Mouse (Mus musculus) hindbrain, embryonic 15.5 days (tissue): Measurements from ENCODE around the gene Olfr169. TPM values are rescaled to one million over a fixed set of nuclear protein-coding genes. Genes with fewer than 3 reads are reported as not detected.
"Not testable (repeated sequence)": the region's sequence is repeated elsewhere in the genome, so short reads cannot be mapped to it uniquely, and the experiment has no call there.

Experiments
- ATAC-seq: fragments of 200-750 bp; cut with Nextera tagmentation; 2 replicates; pipeline ENCODE4 v1.8.0; 2017; ENCODE audit warnings: low read depth, moderate number of reproducible peaks, moderate TSS enrichment; ENCODE audit not compliant: low FRiP score
- H3K27ac ChIP-seq: fragments of 300-500 bp; sonication (generic); replicated peaks from 2 replicates; pipeline ENCODE4 v1.5.1; 2015; ENCODE audit warnings: mild to moderate bottlenecking, inconsistent platforms
- H3K27me3 ChIP-seq: fragments of 300-500 bp; sonication (generic); 2 replicates; pipeline ENCODE4 v1.6.1; 2015; ENCODE audit warnings: control low read depth, inconsistent platforms
- H3K36me3 ChIP-seq: fragments of 300-500 bp; sonication (generic); 2 replicates; pipeline ENCODE4 v1.6.1; 2015; ENCODE audit warnings: control low read depth, inconsistent platforms
- H3K4me1 ChIP-seq: fragments of 300-500 bp; sonication (generic); replicated peaks from 2 replicates; pipeline ENCODE4 v1.6.1; 2015; ENCODE audit warnings: control low read depth, inconsistent platforms
- H3K4me2 ChIP-seq: fragments of 300-500 bp; sonication (generic); 2 replicates; pipeline ENCODE4 v1.6.1; 2015; ENCODE audit warnings: moderate library complexity, mild to moderate bottlenecking, inconsistent platforms
- H3K4me3 ChIP-seq: fragments of 300-500 bp; sonication (generic); 2 replicates; pipeline ENCODE4 v1.5.1; 2015; ENCODE audit warnings: mild to moderate bottlenecking, inconsistent platforms
- H3K9ac ChIP-seq: fragments of 300-500 bp; sonication (generic); 2 replicates; pipeline ENCODE4 v1.6.1; 2015; ENCODE audit warnings: inconsistent platforms
- H3K9me3 ChIP-seq: fragments of 300-500 bp; sonication (generic); 2 replicates; pipeline ENCODE4 v1.6.1; 2016; ENCODE audit warnings: control low read depth, inconsistent platforms
- WGBS: fragments of 180-500 bp; shearing (Covaris S2); methylation state at CpG from one replicate; pipeline ENCODE4 v1.1.7; 2015; 5-methylcytosine and 5-hydroxymethylcytosine counted together
- polyA plus RNA-seq: library from polyadenylated mRNA; unstranded; fragments of >200 nt; fragmentation: Nextera tagmentation; extraction: Ambion mirVana; gene quantifications from 2 replicates; pipeline ENCODE4 v1.2.1, GENCODE M21; 2015

The Olfr169 gene
- polyA plus RNA-seq, result not detected in 2 replicates

DNA sequence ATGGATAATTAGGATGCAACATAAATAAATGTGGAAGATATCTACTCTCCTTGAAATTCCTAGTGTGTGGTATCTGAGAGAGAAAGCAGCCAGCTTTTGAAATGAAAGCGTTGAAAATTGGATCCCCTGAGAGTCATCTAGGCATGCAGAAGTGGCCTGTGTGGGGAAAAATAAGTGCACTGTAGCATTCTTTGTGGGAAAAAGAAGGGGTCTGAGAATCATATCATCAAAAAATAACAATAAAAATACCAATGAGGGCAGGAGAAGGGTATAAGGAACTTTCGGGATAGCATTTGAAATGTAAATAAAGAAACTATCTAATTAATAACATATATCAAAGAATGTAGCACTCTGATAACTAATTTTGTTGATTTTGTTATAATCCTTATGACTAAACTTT, at the start of gene Olfr169:
Olfr169 (minus strand) TSS at position 101 of the 400 bp plus-strand sequence.
- ATAC-seq, H3K27ac ChIP-seq, H3K9ac ChIP-seq, H3K4me1 ChIP-seq, H3K4me3 ChIP-seq, H3K4me2 ChIP-seq, H3K36me3 ChIP-seq, H3K27me3 ChIP-seq, H3K9me3 ChIP-seq: not testable (repeated sequence)
- WGBS, result 80% methylated on average over 2 of the region's 2 CpGs

DNA sequence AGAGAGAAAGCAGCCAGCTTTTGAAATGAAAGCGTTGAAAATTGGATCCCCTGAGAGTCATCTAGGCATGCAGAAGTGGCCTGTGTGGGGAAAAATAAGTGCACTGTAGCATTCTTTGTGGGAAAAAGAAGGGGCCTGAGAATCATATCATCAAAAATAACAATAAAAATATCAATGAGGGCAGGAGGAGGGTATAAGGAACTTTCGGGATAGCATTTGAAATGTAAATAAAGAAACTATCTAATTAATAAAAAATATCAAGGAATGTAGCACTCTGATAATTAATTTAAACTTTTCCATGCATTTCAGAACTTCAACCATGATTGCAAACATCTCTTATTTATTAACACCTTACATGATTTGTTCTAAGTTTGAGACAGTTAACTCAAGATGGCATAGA, 40.2 kb upstream of the Olfr169 start, which contains the start of gene Olfr170:
Olfr170 (minus strand) TSS at position 101 of the 400 bp plus-strand sequence.
- H3K4me3 ChIP-seq, H3K4me2 ChIP-seq, H3K27ac ChIP-seq, ATAC-seq, H3K9ac ChIP-seq, H3K4me1 ChIP-seq, H3K36me3 ChIP-seq, H3K27me3 ChIP-seq, H3K9me3 ChIP-seq: not testable (repeated sequence)
- 81% methylated on average over 2 of the region's 2 CpGs for WGBS

DNA sequence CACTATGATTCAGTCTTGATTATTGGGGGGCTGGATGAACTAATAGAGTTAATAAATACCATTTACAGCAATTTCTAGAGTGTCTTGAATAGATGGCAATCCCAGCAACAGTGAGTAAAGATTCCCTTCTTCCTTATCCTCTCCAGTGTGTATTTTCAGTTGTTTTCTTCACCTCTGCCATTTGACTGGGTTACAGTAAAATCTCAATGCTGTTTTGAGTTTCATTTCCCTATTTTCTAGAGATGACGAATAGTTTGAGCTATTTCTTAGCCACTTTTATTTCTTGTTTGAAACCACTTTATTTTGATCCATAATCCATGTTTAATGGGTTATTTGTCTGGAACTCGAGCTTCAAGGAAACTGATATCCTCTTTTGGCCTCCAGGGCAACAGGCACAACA, 31.6 kb upstream of the Olfr169 start:
- WGBS, result 67% methylated on average over 2 of the region's 2 CpGs
- no peak overlapping the region for H3K4me2 ChIP-seq
- ATAC-seq, result no peak
- no peak overlapping the region for H3K9ac ChIP-seq
- H3K4me1 ChIP-seq, result no peaks in the 10 kb centered on the region
- H3K27ac ChIP-seq, result no peak overlapping the region
- 0 out of 2 replicates have a peak, but pooled peaks cover 7% of the 10 kb centered on the region for H3K9me3 ChIP-seq
- no peak overlapping the region for H3K4me3 ChIP-seq
- no peaks in the 10 kb centered on the region for H3K27me3 ChIP-seq
- no peaks in the 10 kb centered on the region for H3K36me3 ChIP-seq

DNA sequence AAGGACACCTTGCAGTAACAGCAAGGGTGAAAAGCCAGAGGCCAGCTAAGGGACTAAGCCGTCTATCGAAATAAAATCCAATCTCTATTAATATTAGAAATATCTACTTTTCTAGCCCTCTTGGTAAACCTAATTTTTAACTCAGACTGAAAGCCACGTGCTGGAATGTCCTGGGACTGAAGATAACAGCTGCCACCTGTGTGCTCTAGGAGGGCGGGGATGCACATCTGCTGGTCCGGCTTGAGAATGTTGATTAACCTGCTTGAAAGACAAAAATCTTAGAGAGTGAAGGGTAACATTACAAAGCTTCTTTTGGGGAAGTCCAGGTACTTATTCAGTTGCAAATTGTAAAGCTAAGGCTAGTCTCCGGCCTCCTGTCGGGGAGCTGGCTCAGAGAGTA, 18.2 kb downstream of the Olfr169 start:
- H3K4me3 ChIP-seq, ATAC-seq, H3K27me3 ChIP-seq, H3K9ac ChIP-seq, H3K36me3 ChIP-seq, H3K4me2 ChIP-seq, H3K9me3 ChIP-seq, H3K27ac ChIP-seq, H3K4me1 ChIP-seq: not testable (repeated sequence)
- 86% methylated on average over 7 of the region's 7 CpGs for WGBS

DNA sequence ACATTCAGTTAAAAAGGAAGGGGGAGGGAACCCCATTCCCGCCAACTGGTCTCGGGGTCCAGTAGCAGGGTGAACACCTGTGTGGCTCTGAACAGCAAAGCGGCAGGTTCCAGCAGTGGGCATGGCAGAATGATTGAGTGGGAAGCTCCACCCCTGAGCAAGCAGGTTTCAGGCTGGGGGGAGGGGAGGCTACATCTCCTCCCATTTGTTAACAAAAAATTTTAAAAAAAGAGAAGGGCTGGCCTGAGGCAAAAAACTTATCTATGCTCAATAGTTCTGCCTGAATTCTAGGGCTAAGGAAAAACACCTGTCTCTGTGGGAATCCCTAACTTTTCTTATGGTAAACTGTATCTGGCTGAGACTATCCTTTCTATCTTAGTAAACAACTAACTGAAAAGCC, 19.4 kb downstream of the Olfr169 start:
- not testable (repeated sequence) for ATAC-seq, H3K9me3 ChIP-seq, H3K36me3 ChIP-seq, H3K9ac ChIP-seq, H3K4me2 ChIP-seq, H3K27ac ChIP-seq, H3K4me1 ChIP-seq, H3K4me3 ChIP-seq, H3K27me3 ChIP-seq
- WGBS, result 96% methylated on average over 3 of the region's 3 CpGs

DNA sequence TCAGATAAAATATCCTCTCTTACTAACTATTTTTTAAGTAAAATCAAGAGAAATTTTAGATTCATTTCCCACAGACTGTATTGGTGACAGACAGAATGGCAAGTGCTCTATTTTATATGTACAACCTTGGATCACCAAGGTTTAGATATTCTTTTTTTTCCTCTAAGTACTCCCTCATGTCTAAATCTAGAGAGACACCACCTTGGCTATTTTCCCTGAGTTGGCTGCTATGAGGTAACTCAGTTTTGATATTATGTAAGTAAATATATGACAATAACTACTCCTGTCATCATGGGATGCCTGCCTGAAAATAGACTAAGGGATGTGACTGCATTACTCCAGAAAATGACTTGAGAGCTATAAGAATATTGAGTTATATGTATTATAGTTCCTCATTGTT, 36.2 kb downstream of the Olfr169 start, which contains the start of gene Olfr168:
Olfr168 (minus strand) TSS at position 101 of the 400 bp plus-strand sequence.
- Histone ChIP-seq H3K9me3 (0 out of 2 replicates have a peak, but pooled peaks cover 4% of the 10 kb centered on the region), H3K4me1 (no peaks in the 10 kb centered on the region), H3K27ac (no peak within 1 kb of the TSS), H3K9ac (no peak within 1 kb of the TSS), H3K4me2 (no peak within 1 kb of the TSS), H3K27me3 (no peaks in the 10 kb centered on the region), H3K36me3 (no peaks in the 10 kb centered on the region), H3K4me3 (no peak within 1 kb of the TSS)
- ATAC-seq, result no peak

DNA sequence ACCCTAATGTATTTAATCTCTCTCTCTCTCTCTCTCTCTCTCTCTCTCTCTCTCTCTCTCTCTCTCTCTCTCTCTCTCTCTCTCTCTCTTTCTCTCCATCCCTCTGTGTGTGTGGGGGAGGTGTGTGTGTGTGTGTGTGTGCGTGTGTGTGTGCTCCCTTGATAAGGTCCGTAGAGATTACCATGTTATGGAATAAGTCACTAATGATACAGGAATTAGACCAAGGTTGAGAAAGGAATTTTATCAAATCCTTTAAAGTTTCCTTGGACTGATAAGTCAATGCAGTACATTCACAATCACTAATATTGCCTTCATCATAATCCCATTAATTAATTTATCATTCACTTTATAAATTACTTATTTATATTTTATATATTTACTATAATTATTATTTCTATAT, 49.4 kb downstream of the Olfr169 start, which contains the start of gene Olfr167:
Olfr167 (minus strand) TSS at position 101 of the 400 bp plus-strand sequence.
- Histone ChIP-seq H3K4me1 (no peaks in the 10 kb centered on the region), H3K27ac (no peak within 1 kb of the TSS), H3K27me3 (no peaks in the 10 kb centered on the region), H3K4me3 (no peak within 1 kb of the TSS), H3K36me3 (no peaks in the 10 kb centered on the region), H3K9me3 (0 out of 2 replicates have a peak, but pooled peaks cover 3% of the 10 kb centered on the region), H3K4me2 (no peak within 1 kb of the TSS), H3K9ac (no peak within 1 kb of the TSS)
- 91% methylated on average over 2 of the region's 2 CpGs for WGBS
- no peak for ATAC-seq

Other genes with a start within 250 kb of the Olfr169 start
- gene Olfr165, start 148.7 kb downstream of the Olfr169 start, polyA plus RNA-seq, result not detected in 2 replicates
- not detected in 2 replicates for gene Olfr166, start 88.1 kb downstream of the Olfr169 start, polyA plus RNA-seq
- not detected in 2 replicates for gene Olfr167, start 49.5 kb downstream of the Olfr169 start, polyA plus RNA-seq
- not detected in 2 replicates for gene Olfr168, start 36.3 kb downstream of the Olfr169 start, polyA plus RNA-seq
- gene Olfr170, start 40.1 kb upstream of the Olfr169 start, polyA plus RNA-seq, result not detected in 2 replicates
- gene Olfr171, start 58.1 kb upstream of the Olfr169 start, polyA plus RNA-seq, result not detected in 2 replicates
- not detected in 2 replicates for gene Lamp3, start 134.6 kb upstream of the Olfr169 start, polyA plus RNA-seq
- 35.8 and 36.5 TPM in 2 replicates for gene B3gnt5, start 188.4 kb upstream of the Olfr169 start, polyA plus RNA-seq